Mouse (Mus musculus): ENCODE results near the gene Olfr157. TPM values are rescaled to one million over a fixed set of nuclear protein-coding genes. Genes with fewer than 3 reads are reported as not detected.

Olfr157 gene
- polyA plus RNA-seq, 1 experiment from 2014 or later = not detected

Other genes with a start within 250 kb of the Olfr157 start
- 1.5 and 2.1 TPM in 2 replicates for gene Npr2, start 208.3 kb downstream of the Olfr157 start, polyA plus RNA-seq (2016; fragmentation: Nextera tagmentation; extraction: Ambion mirVana)
- 0.20 and 0.36 TPM in 2 replicates for gene Spag8, start 186.6 kb downstream of the Olfr157 start, polyA plus RNA-seq (2016; fragmentation: Nextera tagmentation; extraction: Ambion mirVana)
- 59.8 and 66.1 TPM in 2 replicates for gene Hint2, start 183.7 kb downstream of the Olfr157 start, polyA plus RNA-seq (2016; fragmentation: Nextera tagmentation; extraction: Ambion mirVana)
- 0.44 and 0.53 TPM in 2 replicates for gene Tmem8b, start 171.2 kb downstream of the Olfr157 start, polyA plus RNA-seq (2016; fragmentation: Nextera tagmentation; extraction: Ambion mirVana)
- gene Fam221b, start 171.1 kb downstream of the Olfr157 start, polyA plus RNA-seq (2016; fragmentation: Nextera tagmentation; extraction: Ambion mirVana) = 1.5 and 1.8 TPM in 2 replicates
- gene Olfr70, start 139.4 kb downstream of the Olfr157 start, polyA plus RNA-seq (2016; fragmentation: Nextera tagmentation; extraction: Ambion mirVana) = not detected in 2 replicates
- gene Olfr71, start 129.9 kb downstream of the Olfr157 start, polyA plus RNA-seq (2016; fragmentation: Nextera tagmentation; extraction: Ambion mirVana) = not detected in 2 replicates
- 0.14 and 0.19 TPM in 2 replicates for gene Hrct1, start 113.0 kb downstream of the Olfr157 start, polyA plus RNA-seq (2016; fragmentation: Nextera tagmentation; extraction: Ambion mirVana)
- 0.02 TPM in 2 replicates for gene Spaar, start 110.2 kb downstream of the Olfr157 start, polyA plus RNA-seq (2016; fragmentation: Nextera tagmentation; extraction: Ambion mirVana)
- gene Olfr159, start 69.2 kb downstream of the Olfr157 start, polyA plus RNA-seq (2016; fragmentation: Nextera tagmentation; extraction: Ambion mirVana) = not detected in 2 replicates
- not detected in 2 replicates for gene Olfr156, start 16.3 kb downstream of the Olfr157 start, polyA plus RNA-seq (2016; fragmentation: Nextera tagmentation; extraction: Ambion mirVana)
- gene Olfr155, start 11.4 kb upstream of the Olfr157 start, polyA plus RNA-seq (2016; fragmentation: Nextera tagmentation; extraction: Ambion mirVana) = not detected in 2 replicates
- 5.3 and 5.8 TPM in 2 replicates for gene Reck, start 35.3 kb upstream of the Olfr157 start, polyA plus RNA-seq (2016; fragmentation: Nextera tagmentation; extraction: Ambion mirVana)
- gene Glipr2, start 117.2 kb upstream of the Olfr157 start, polyA plus RNA-seq (2016; fragmentation: Nextera tagmentation; extraction: Ambion mirVana) = 45.8 and 46.6 TPM in 2 replicates
- not detected in 2 replicates for gene Ccin, start 143.3 kb upstream of the Olfr157 start, polyA plus RNA-seq (2016; fragmentation: Nextera tagmentation; extraction: Ambion mirVana)
- 169 and 172 TPM in 2 replicates for gene Clta, start 164.3 kb upstream of the Olfr157 start, polyA plus RNA-seq (2016; fragmentation: Nextera tagmentation; extraction: Ambion mirVana)
- 31.6 and 34.6 TPM in 2 replicates for gene Gne, start 244.0 kb upstream of the Olfr157 start, polyA plus RNA-seq (2016; fragmentation: Nextera tagmentation; extraction: Ambion mirVana)